Mouse (Mus musculus) liver, embryonic 11.5 days (tissue): ENCODE measurements at regions not wholly inside any gene's neighbourhood (a gene's known extent, or its start where the extent isn't known, plus 50 kb on each side); places are given as distances from the start of the nearest gene placed in this dataset.

ENCODE experiments used
- ATAC-seq: fragments of 200-750 bp; cut with Nextera tagmentation; replicated peaks from 2 replicates; pipeline ENCODE4 v1.8.0; 2017; ENCODE audit warnings: moderate number of reproducible peaks, mild to moderate bottlenecking, moderate TSS enrichment, moderate library complexity; ENCODE audit not compliant: low FRiP score
- DNase-seq: peaks from one replicate; pipeline ENCODE4 v3.0.0-alpha.2; 2017; ENCODE audit warnings: low spot score
- H3K27ac ChIP-seq: fragments of 300-500 bp; sonication (generic); 2 replicates; pipeline ENCODE4 v1.5.1; 2014; ENCODE audit warnings: mild to moderate bottlenecking, low read depth, low read length, control low read depth
- H3K27me3 ChIP-seq: fragments of 300-500 bp; sonication (generic); replicated peaks from 2 replicates; pipeline ENCODE4 v1.6.1; 2014; ENCODE audit warnings: low read length, mixed read lengths; ENCODE audit not compliant: control insufficient read depth, insufficient read depth
- H3K36me3 ChIP-seq: fragments of 300-500 bp; sonication (generic); 2 replicates; pipeline ENCODE4 v1.6.1; 2014; ENCODE audit warnings: mild to moderate bottlenecking, low read length, moderate library complexity, mixed read lengths; ENCODE audit not compliant: control insufficient read depth, insufficient read depth
- H3K4me1 ChIP-seq: fragments of 300-500 bp; sonication (generic); replicated peaks from 2 replicates; pipeline ENCODE4 v1.6.1; 2014; ENCODE audit warnings: low read length, mixed read lengths; ENCODE audit not compliant: control insufficient read depth, insufficient read depth
- H3K4me2 ChIP-seq: fragments of 300-500 bp; sonication (generic); 2 replicates; pipeline ENCODE4 v1.6.1; 2014; ENCODE audit warnings: mild to moderate bottlenecking, control low read depth, moderate library complexity
- H3K4me3 ChIP-seq: fragments of 300-500 bp; sonication (generic); 2 replicates; pipeline ENCODE4 v1.5.1; 2014; ENCODE audit warnings: low read depth, low read length, control low read depth
- H3K9ac ChIP-seq: fragments of 300-500 bp; sonication (generic); 2 replicates; pipeline ENCODE4 v1.6.1; 2014; ENCODE audit warnings: low read depth, low read length, control low read depth
- H3K9me3 ChIP-seq: fragments of 300-500 bp; sonication (generic); 2 replicates; pipeline ENCODE4 v1.6.1; 2016; ENCODE audit warnings: low read length, inconsistent platforms, mixed read lengths; ENCODE audit not compliant: control insufficient read depth
- WGBS: fragments of 180-500 bp; shearing (Covaris S2); extraction: QIAGEN DNeasy Blood & Tissue Kit; methylation state at CpG from one replicate; pipeline ENCODE4 v1.1.7; 2014; 5-methylcytosine and 5-hydroxymethylcytosine counted together

DNA sequence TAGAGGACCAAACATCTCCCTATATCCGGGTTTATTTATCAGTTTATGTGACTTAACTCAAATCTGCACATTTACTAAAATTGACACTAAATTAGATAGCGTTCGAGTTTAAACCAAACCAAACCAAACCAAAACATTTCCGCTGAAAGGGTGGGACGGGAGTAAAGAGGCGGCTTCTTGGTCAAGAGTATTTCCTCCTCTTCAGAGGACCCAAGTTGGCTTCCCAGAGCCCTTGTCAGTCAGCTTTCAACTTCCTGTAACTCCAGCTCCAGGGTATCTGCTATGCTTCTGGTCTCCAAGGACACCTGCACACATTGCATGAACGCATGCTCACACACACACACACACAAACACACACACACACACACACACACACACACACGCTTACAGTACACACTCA is 137.4 kb upstream of the Rap1b start:
- Histone ChIP-seq H3K27ac (no peak overlapping the region), H3K4me1 (0 out of 2 replicates have a peak, but pooled peaks cover 3% of the 10 kb centered on the region), H3K4me2 (peak overlapping the region; percentile 22; the same call in 1 of the 2 replicates), H3K9me3 (no peaks in the 10 kb centered on the region), H3K4me3 (no peak overlapping the region), H3K9ac (no peak overlapping the region), H3K27me3 (no peaks in the 10 kb centered on the region), H3K36me3 (no peaks in the 10 kb centered on the region)
- no peak for DNase-seq
- 48% methylated on average over 8 of the region's 8 CpGs for WGBS
- no peak for ATAC-seq

DNA sequence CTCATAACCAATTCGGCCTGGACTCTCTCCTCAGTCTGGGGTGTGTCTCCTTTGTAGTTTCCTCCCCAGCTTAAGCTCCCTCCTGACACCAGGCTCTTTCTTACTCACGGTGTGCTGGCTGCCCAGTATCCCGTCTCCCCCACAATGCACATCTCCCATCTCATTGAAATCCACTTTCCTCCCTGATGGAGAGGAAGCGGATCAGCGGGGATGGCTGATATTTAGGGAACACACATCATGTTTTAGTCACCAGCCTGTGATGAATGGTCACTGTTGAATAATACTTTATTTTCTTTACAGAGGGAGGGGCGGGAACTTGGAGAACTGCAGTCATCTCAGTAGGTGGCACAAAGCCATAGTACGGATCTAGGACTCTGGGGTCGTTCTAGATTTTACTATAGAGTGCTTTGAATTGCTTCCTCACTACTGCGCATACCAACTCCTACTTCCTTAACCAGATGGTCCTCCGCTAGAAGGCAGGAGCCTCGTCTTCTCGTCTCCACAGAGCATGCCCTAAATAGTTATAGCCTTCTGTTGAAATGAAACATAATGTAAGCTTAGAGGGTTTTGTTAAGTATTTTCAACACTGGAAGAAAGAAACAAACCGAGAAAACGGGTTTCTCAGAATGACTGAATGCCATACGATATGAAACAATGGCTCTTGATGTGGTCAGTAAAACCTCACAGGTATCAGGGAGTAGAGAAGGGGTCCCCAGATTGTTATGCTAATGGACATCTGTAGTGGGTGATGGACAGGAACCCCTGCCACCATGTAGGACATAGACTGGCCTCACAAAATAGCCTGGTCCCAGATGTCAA is 139.2 kb upstream of the Rap1b start:
- ATAC-seq (no peak), DNase-seq (no peak)
- H3K9ac ChIP-seq = no peak overlapping the region
- 85% methylated on average over 15 of the region's 15 CpGs for WGBS
- 0 out of 2 replicates have a peak, but pooled peaks cover 3% of the 10 kb centered on the region for H3K4me1 ChIP-seq
- H3K4me2 ChIP-seq = no peak overlapping the region
- no peaks in the 10 kb centered on the region for H3K27me3 ChIP-seq
- H3K36me3 ChIP-seq = no peaks in the 10 kb centered on the region
- no peak overlapping the region for H3K27ac ChIP-seq
- H3K9me3 ChIP-seq = no peaks in the 10 kb centered on the region
- H3K4me3 ChIP-seq = no peak overlapping the region

DNA sequence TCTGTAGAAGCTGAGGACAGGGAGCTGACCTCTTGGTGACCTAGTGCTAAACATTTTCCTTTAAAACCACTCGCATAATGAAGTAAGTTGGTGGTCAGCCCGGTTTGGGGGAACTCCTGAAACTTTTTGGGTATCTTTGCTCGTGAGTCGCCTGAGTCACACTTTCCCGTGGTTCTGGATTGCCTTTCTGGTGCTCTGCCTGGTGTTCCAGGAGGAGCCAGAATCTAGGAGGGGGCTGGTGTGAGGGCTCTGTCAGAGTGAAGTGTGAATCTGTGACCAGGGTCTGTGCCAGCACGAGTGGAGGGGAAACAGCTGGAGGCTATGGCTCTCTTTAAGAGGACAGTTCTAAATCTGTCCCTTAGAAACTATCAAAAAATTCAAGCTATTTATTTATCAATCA is 141.8 kb upstream of the Rap1b start:
- no peak for ATAC-seq
- 51% methylated on average over 6 of the region's 6 CpGs for WGBS

DNA sequence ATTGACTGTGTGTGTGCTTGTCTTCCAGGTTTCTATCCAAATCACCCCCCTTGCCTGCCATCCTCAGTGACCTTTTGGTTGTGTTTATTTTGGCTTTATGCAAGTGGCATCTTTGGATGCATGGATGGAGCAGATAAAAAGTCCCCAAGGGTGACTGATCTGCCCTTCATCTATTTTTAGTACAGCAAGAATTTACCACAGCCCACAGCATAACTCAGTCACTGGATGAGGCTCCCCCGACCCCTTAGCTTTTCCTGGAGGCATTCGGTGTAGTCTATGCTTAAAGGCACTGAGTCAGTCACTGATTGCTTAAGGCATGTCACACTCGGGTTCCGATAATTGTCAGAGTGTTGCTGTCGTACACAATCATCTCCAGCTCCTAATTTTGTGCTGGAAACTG is 142.2 kb upstream of the Rap1b start:
- Histone ChIP-seq H3K9ac (no peak overlapping the region), H3K4me2 (no peak overlapping the region), H3K27ac (no peak overlapping the region), H3K9me3 (no peaks in the 10 kb centered on the region), H3K4me1 (no peaks in the 10 kb centered on the region), H3K27me3 (no peaks in the 10 kb centered on the region), H3K4me3 (no peak overlapping the region), H3K36me3 (no peaks in the 10 kb centered on the region)
- ATAC-seq = no peak
- no peak for DNase-seq
- 39% methylated on average over 5 of the region's 5 CpGs for WGBS

More for the DNA sequence above, 141.8 kb upstream of the Rap1b start:
- no peaks in the 10 kb centered on the region for H3K36me3 ChIP-seq
- no peak overlapping the region for H3K4me2 ChIP-seq
- 0 out of 2 replicates have a peak, but pooled peaks cover 1% of the 10 kb centered on the region for H3K4me1 ChIP-seq
- H3K9me3 ChIP-seq = no peaks in the 10 kb centered on the region
- H3K9ac ChIP-seq = no peak overlapping the region
- H3K4me3 ChIP-seq = no peak overlapping the region
- DNase-seq = no peak
- H3K27ac ChIP-seq = no peak overlapping the region
- H3K27me3 ChIP-seq = no peaks in the 10 kb centered on the region

DNA sequence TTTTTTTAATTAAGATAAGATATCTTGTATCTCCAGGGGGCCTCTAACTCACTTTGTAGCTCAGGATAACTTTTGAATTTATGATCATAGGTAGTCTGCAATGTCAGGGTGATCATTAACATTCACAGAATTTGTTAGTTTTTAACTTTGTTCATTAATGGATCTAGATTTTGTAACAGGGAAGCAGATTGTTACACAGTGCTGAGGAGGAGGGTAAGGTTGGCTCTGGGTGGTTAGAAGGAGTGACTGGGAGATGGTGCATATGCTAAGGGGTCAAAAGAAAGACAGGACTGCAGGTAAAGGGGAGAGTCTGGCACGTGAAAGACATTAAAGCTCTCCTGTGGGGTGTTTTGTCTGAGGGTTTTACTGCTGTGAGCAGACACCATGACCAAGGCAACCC is 145.3 kb upstream of the Rap1b start:
- no peak overlapping the region for H3K27ac ChIP-seq
- H3K4me2 ChIP-seq = no peak overlapping the region
- no peaks in the 10 kb centered on the region for H3K9me3 ChIP-seq
- no peak overlapping the region for H3K4me3 ChIP-seq
- no peak overlapping the region for H3K9ac ChIP-seq
- WGBS = 80% methylated on average over 1 of the region's 1 CpGs
- H3K36me3 ChIP-seq = no peaks in the 10 kb centered on the region
- H3K4me1 ChIP-seq = no peaks in the 10 kb centered on the region
- ATAC-seq (no peak), DNase-seq (no peak)
- no peaks in the 10 kb centered on the region for H3K27me3 ChIP-seq

DNA sequence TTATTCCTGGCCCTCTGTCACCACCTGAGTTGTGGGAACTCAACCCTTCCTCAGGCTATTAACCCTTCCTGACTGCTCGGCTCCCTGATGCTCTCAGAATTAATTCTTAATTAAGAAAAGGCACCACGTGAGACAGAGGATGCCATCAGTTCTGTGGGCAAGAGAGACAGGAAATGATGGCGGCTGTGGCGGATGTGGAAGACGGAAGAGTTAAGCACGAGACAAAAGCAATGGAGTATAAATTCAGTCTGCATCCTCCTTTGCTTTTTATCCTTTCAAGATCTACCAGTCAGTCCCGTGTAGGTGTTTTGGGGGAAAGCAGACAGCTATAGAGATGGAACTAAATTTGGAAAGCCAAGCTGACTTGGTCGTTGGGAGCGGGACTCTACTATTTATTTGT is 146.5 kb upstream of the Rap1b start:
- 76% methylated on average over 9 of the region's 9 CpGs for WGBS
- H3K4me2 ChIP-seq = no peak overlapping the region
- H3K27ac ChIP-seq = no peak overlapping the region
- DNase-seq (no peak), ATAC-seq (no peak)
- no peaks in the 10 kb centered on the region for H3K36me3 ChIP-seq
- H3K4me3 ChIP-seq = no peak overlapping the region
- no peak overlapping the region for H3K9ac ChIP-seq
- H3K9me3 ChIP-seq = no peaks in the 10 kb centered on the region
- no peaks in the 10 kb centered on the region for H3K27me3 ChIP-seq
- H3K4me1 ChIP-seq = no peaks in the 10 kb centered on the region

DNA sequence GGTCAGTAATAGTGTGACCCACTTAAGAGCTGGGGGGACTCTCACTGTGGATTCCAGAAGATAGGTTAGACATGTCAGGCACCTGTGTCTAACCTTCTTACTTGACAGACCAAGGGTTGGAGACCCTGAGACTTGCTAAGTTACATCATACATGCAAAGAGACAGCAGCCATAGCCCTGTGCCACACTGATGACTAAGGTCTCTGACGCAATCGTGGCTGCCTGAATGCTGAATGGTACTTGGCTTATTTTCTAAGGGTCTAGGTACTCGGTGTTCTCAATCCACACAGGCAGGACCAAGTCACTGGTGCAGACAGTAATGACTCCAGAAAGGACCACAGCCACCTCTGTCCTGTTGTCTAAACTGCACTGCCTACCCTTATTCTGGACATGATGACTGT is 147.8 kb upstream of the Mdm1 start:
- no peak for ATAC-seq
- Histone ChIP-seq H3K27ac (no peak overlapping the region), H3K4me2 (no peak overlapping the region), H3K4me1 (no peaks in the 10 kb centered on the region), H3K9me3 (no peaks in the 10 kb centered on the region), H3K27me3 (no peaks in the 10 kb centered on the region), H3K36me3 (no peaks in the 10 kb centered on the region), H3K4me3 (no peak overlapping the region), H3K9ac (no peak overlapping the region)
- WGBS = 82% methylated on average over 3 of the region's 3 CpGs
- DNase-seq = no peak

DNA sequence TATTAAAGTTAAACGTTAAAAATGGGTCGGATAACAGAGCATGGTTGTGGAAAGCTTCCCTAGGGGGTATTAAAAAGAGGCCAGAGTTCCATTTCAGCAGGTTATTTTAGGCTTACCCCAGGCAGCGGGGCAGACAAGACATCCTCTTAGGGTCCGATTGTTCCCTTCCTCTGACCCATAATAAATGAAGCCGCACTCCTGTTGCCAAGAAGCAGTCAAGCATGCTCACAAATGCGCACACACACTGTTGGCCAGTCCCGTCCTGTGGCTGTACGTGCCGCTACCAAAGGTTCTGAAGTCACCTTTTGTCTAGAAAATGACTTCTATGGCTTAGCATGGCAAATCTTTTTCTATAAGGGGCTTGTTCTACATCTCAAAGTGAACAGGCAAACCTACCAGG is 146.8 kb upstream of the Mdm1 start:
- no peak overlapping the region for H3K4me3 ChIP-seq
- H3K27ac ChIP-seq = no peak overlapping the region
- 83% methylated on average over 9 of the region's 9 CpGs for WGBS
- H3K4me2 ChIP-seq = no peak overlapping the region
- H3K27me3 ChIP-seq = no peaks in the 10 kb centered on the region
- no peak overlapping the region for H3K9ac ChIP-seq
- H3K4me1 ChIP-seq = no peaks in the 10 kb centered on the region
- no peaks in the 10 kb centered on the region for H3K36me3 ChIP-seq
- no peaks in the 10 kb centered on the region for H3K9me3 ChIP-seq
- ATAC-seq = no peak
- DNase-seq = no peak

DNA sequence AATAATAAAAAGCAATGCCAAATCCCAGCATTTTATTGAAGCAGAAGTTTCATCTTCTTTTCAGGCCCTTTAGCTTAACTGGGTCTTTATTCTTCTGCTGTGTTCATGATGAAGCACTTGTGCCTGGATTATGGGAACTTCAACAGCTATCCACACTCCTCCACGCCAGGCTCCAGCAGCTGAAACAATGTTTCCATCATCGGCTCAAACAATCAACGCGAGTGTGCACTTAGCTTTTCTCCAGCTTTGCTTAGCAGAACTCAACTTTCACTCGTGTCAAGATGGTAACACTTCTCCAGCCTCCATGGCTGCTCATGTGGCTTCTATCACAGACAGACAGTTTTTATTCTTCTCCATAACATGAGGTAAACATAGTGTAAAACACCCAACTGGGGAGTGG is 143.8 kb upstream of the Mdm1 start:
- 88% methylated on average over 5 of the region's 5 CpGs for WGBS
- H3K36me3 ChIP-seq = no peaks in the 10 kb centered on the region
- ATAC-seq (no peak), DNase-seq (no peak)
- H3K27ac ChIP-seq = no peak overlapping the region
- H3K4me3 ChIP-seq = no peak overlapping the region
- H3K4me2 ChIP-seq = no peak overlapping the region
- H3K4me1 ChIP-seq = no peaks in the 10 kb centered on the region
- H3K9me3 ChIP-seq = no peaks in the 10 kb centered on the region
- no peaks in the 10 kb centered on the region for H3K27me3 ChIP-seq
- H3K9ac ChIP-seq = no peak overlapping the region
